Mouse (Mus musculus) c-Kit-negative CD71-positive TER-119-positive erythroid progenitor cells, embryonic 14.5 days (primary cell): ENCODE results near the gene Ift57.
A peak's percentile ranks its signal among the peaks of the same experiment; 100 is the strongest.

Experiments
- DNase-seq: peaks from one replicate; pipeline ENCODE4 v3.0.0-alpha.2; 2013; ENCODE audit warnings: low read depth, low spot score

The Ift57 gene

GRCm38 (mm10) chr16:49792446-49792878 lies 93.4 kb downstream of the Ift57 start:
- DNase-seq = no peak

- DNase-seq = no peak
Measured at GRCm38 (mm10) chr16:49793596-49793995, 94.6 kb downstream of the Ift57 start.

- DNase-seq = no peak
Measured at GRCm38 (mm10) chr16:49796271-49796670, 97.2 kb downstream of the Ift57 start.

GRCm38 (mm10) chr16:49796954-49797353 lies 97.9 kb downstream of the Ift57 start:
- DNase-seq = no peak

GRCm38 (mm10) chr16:49798790-49799189 lies 99.8 kb downstream of the Ift57 start:
- no peak for DNase-seq

- DNase-seq = peak; percentile 88
Measured at GRCm38 (mm10) chr16:49799597-49800561, 100.8 kb downstream of the Ift57 start, which contains the start of gene Cd47. Gene Cd47 (plus strand): TSS chr16:49800533.

GRCm38 (mm10) chr16:49800996-49801395 lies 102.0 kb downstream of the Ift57 start:
- no peak for DNase-seq

GRCm38 (mm10) chr16:49801399-49801798 lies 102.4 kb downstream of the Ift57 start:
- no peak for DNase-seq

- DNase-seq = no peak
Measured at GRCm38 (mm10) chr16:49802993-49803392, 104.0 kb downstream of the Ift57 start.

- DNase-seq = no peak
Measured at GRCm38 (mm10) chr16:49803932-49804461, 105.0 kb downstream of the Ift57 start.

- no peak for DNase-seq
Measured at GRCm38 (mm10) chr16:49806920-49807319, 107.9 kb downstream of the Ift57 start.

- no peak for DNase-seq
Measured at GRCm38 (mm10) chr16:49807419-49807841, 108.4 kb downstream of the Ift57 start.

GRCm38 (mm10) chr16:49807862-49808430 lies 108.9 kb downstream of the Ift57 start:
- DNase-seq = no peak

GRCm38 (mm10) chr16:49811897-49812296 lies 112.9 kb downstream of the Ift57 start:
- no peak for DNase-seq

GRCm38 (mm10) chr16:49812821-49813616 lies 114.0 kb downstream of the Ift57 start:
- no peak for DNase-seq

GRCm38 (mm10) chr16:49814419-49814818 lies 115.4 kb downstream of the Ift57 start:
- DNase-seq = no peak
